Mouse (Mus musculus) lung, postnatal 0 days (tissue): ENCODE data around the gene Rhoj.

Experiments used
- CTCF ChIP-seq: IDR thresholded peaks from 2 replicates; pipeline ENCODE4 v1.5.1; 2016; ENCODE audit warnings: antibody characterized with exemption, mild to moderate bottlenecking
- EP300 ChIP-seq: IDR thresholded peaks from 2 replicates; pipeline ENCODE4 v1.6.1; 2016; ENCODE audit warnings: antibody characterized with exemption, mild to moderate bottlenecking, control low read depth

DNA sequence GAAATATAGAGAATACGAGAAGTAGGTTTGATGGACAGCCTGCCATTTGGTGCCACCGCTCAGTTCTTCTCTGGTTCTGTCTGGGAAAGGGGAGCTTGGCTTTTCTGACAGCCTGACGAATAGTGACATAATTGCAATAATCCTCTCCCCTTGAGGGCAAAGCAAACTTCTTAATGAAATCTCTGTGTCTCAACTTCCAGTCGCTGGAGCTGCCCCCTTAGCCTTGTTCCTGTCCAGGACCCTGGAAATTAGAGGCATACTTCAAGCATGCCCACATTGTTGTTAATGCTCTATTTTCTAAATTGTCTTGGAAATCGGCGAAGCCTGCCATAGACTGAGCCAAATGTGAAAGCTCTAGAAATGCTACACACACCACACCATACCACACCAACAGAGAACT is 120.6 kb downstream of the Rhoj start:
- TF ChIP-seq EP300 = no peak
- TF ChIP-seq CTCF = no peak
